Mouse (Mus musculus): ENCODE results near the gene Wnt2.

- TF ChIP-seq CTCF (IDR thresholded peaks at IDR 0.05; ENCODE audit: borderline replicate concordance, extremely low read depth, insufficient read depth, insufficient read length) (no peak), POLR2A (IDR thresholded peaks at IDR 0.05; ENCODE audit: borderline replicate concordance, extremely low read depth, insufficient read depth, insufficient read length, poor library complexity, severe bottlenecking) (no peak)
Measured at GRCm38 (mm10) chr6:18076577-18076976, 46.2 kb upstream of the Wnt2 start.

All from brain, embryonic 14.5 days (tissue).